In the genomic region with DNA sequence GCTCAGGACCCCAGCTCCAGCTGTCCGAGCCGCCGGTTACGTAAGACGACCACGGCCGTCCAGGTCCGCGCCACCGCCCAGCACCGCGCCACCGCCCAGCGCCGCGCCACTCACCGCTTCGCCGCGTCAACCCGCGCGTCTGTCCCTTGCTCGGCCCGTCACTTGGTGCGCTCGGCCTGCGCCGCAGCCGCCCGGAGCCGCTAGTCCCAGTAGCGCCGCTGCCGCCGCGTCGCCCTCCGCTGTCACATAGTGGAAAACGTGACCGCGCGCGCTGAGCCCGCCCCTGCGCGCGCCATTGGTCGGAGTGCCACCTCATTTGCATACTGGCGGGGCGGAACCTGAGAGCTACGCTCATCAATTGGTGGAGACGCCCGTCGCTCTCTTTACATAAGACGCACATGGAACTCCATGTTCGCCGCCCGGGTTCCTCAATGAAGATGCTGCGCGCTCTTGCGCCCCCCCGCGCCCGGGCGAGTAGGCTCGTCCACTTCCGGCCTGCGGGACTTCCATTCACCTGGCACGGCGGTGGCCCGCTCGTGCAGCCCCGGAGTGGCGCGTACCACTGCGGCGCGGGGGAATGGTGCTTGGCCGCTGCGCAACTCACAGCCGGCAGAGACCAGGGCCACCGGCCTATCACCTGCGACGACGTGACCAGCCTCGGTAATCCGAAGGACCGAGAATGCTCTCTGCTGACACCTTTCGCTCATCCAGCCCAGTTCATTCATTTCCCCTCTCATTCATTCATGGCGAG, we compare ENCODE assay signal across 8 mouse cellular contexts. TPM values are rescaled to one million over a fixed set of nuclear protein-coding genes. Genes with fewer than 3 reads are reported as not detected.
DNase-seq lines count a peak whose midpoint lies in the region; ATAC-seq and TF ChIP-seq lines count a peak whose summit lies in the region.

A gene (minus strand): TSS at position 266 of the 751 bp plus-strand sequence.

- peak; percentile 54; the same call in 1 of the 2 replicates for TF ChIP-seq CTCF in small intestine, adult 2 months (IDR thresholded peaks at IDR 0.05; ENCODE audit: extremely low read depth, insufficient read length, insufficient replicate concordance, low read depth, low read length)

- H3K9me3 ChIP-seq in embryonic facial prominence, embryonic 12.5 days, result no peaks in the 10 kb centered on the region
- H3K9me3 ChIP-seq in limb, embryonic 11.5 days (ENCODE audit: control insufficient read depth, low read length), result no peaks in the 10 kb centered on the region
- H3K9me3 ChIP-seq in midbrain, embryonic 13.5 days, result no peaks in the 10 kb centered on the region

- H3K9ac ChIP-seq in embryonic facial prominence, embryonic 12.5 days, result peak within 1 kb of the TSS; percentile 63
- H3K9ac ChIP-seq in limb, embryonic 11.5 days (ENCODE audit: low read length), result peak within 1 kb of the TSS; percentile 9
- H3K9ac ChIP-seq in midbrain, embryonic 13.5 days (replicated peaks), result peak within 1 kb of the TSS; percentile 72

- no peak within 1 kb of the TSS; the same call in 1 of the 2 replicates for H3K27ac ChIP-seq in embryonic facial prominence, embryonic 12.5 days
- H3K27ac ChIP-seq in limb, embryonic 11.5 days (replicated peaks; ENCODE audit: low read depth, low read length), result no peak within 1 kb of the TSS
- H3K27ac ChIP-seq in midbrain, embryonic 13.5 days, result peak within 1 kb of the TSS; percentile 65
- H3K27ac ChIP-seq in small intestine, adult 2 months (ENCODE audit: insufficient read depth, low read depth, low read length), result peak within 1 kb of the TSS; percentile 100

- H3K4me3 ChIP-seq in embryonic facial prominence, embryonic 12.5 days, result peak within 1 kb of the TSS; percentile 70
- peak within 1 kb of the TSS; percentile 41 for H3K4me3 ChIP-seq in limb, embryonic 11.5 days (ENCODE audit: low read depth, low read length)
- peak within 1 kb of the TSS; percentile 60 for H3K4me3 ChIP-seq in midbrain, embryonic 13.5 days (replicated peaks)
- peak within 1 kb of the TSS; percentile 71 for H3K4me3 ChIP-seq in small intestine, adult 2 months (ENCODE audit: low read depth, low read length)

- ATAC-seq in embryonic facial prominence, embryonic 12.5 days (ENCODE audit: insufficient number of reproducible peaks, insufficient read depth, low FRiP score, low TSS enrichment), result peak; percentile 95
- peak; percentile 96 for ATAC-seq in limb, embryonic 11.5 days (ENCODE audit: insufficient number of reproducible peaks, low FRiP score, low TSS enrichment, low read depth)
- ATAC-seq in midbrain, embryonic 13.5 days, result peak; percentile 98

- H3K4me1 ChIP-seq in embryonic facial prominence, embryonic 12.5 days, result peaks cover 32% of the 10 kb centered on the region
- peaks cover 10% of the 10 kb centered on the region for H3K4me1 ChIP-seq in limb, embryonic 11.5 days (ENCODE audit: control insufficient read depth, insufficient read depth, low read length)
- H3K4me1 ChIP-seq in midbrain, embryonic 13.5 days (replicated peaks), result peaks cover 48% of the 10 kb centered on the region
- H3K4me1 ChIP-seq in small intestine, adult 2 months (ENCODE audit: control insufficient read depth, insufficient read depth, insufficient read length, low read length), result peaks cover 46% of the 10 kb centered on the region

- H3K36me3 ChIP-seq in embryonic facial prominence, embryonic 12.5 days, result no peaks in the 10 kb centered on the region
- no peaks in the 10 kb centered on the region for H3K36me3 ChIP-seq in limb, embryonic 11.5 days (ENCODE audit: control insufficient read depth, insufficient read depth, low read length)
- no peaks in the 10 kb centered on the region for H3K36me3 ChIP-seq in midbrain, embryonic 13.5 days
- no peaks in the 10 kb centered on the region for H3K36me3 ChIP-seq in small intestine, adult 2 months (ENCODE audit: control insufficient read depth, insufficient read depth, low read length)

- WGBS in embryonic facial prominence, embryonic 12.5 days, result under 1% methylated on average over 82 of the region's 91 CpGs
- WGBS in limb, embryonic 11.5 days, result 0% methylated on average over 87 of the region's 91 CpGs
- under 1% methylated on average over 91 of the region's 91 CpGs for WGBS in midbrain, embryonic 13.5 days
- under 1% methylated on average over 91 of the region's 91 CpGs for WGBS in small intestine, adult 2 months

- DNase-seq in 3T3-L1 (ENCODE audit: low read depth, low spot score), result peak; percentile 99
- peak; percentile 98 to 99 for DNase-seq in adrenal gland, postnatal 36 days
- peak; percentile 98 to 99 for DNase-seq in heart, adult 18-20 months
- peak; percentile 100 for DNase-seq in kidney, adult 18-20 months
- DNase-seq in limb, embryonic 11.5 days (ENCODE audit: low spot score), result peak; percentile 100

- TF ChIP-seq POLR2A in small intestine, adult 2 months (IDR thresholded peaks at IDR 0.05; ENCODE audit: low read depth, low read length), result peak; percentile 71

- H3K4me2 ChIP-seq in embryonic facial prominence, embryonic 12.5 days (replicated peaks), result peak within 1 kb of the TSS; percentile 57
- H3K4me2 ChIP-seq in limb, embryonic 11.5 days (ENCODE audit: low read depth, severe bottlenecking), result peak within 1 kb of the TSS; percentile 57
- peak within 1 kb of the TSS; percentile 81 for H3K4me2 ChIP-seq in midbrain, embryonic 13.5 days (replicated peaks)

- no peaks in the 10 kb centered on the region for H3K27me3 ChIP-seq in embryonic facial prominence, embryonic 12.5 days
- no peaks in the 10 kb centered on the region for H3K27me3 ChIP-seq in limb, embryonic 11.5 days (ENCODE audit: control insufficient read depth, insufficient read depth, low read length)
- peaks cover 13% of the 10 kb centered on the region for H3K27me3 ChIP-seq in midbrain, embryonic 13.5 days
- no peaks in the 10 kb centered on the region for H3K27me3 ChIP-seq in small intestine, adult 2 months (ENCODE audit: control insufficient read depth, insufficient read depth, low read length)

RNA-seq across cellular contexts. Expression of the gene that starts here (rescaled TPM):
- 10 to 100 TPM; 37.1 to 84.7 TPM for total RNA-seq in adrenal gland, postnatal 36 days (2021)
- 2.5 TPM in 2 replicates for polyA plus RNA-seq in embryonic facial prominence, embryonic 12.5 days (2016; fragmentation: Nextera tagmentation; extraction: Ambion mirVana)
- total RNA-seq in heart, adult 18-20 months (2021), result 1 to 10 TPM; 4.7 to 5.6 TPM
- polyA plus RNA-seq in limb, embryonic 11.5 days (2014; fragmentation: Nextera tagmentation; extraction: Ambion mirVana), result 1.4 and 2.1 TPM in 2 replicates
- polyA plus RNA-seq in midbrain, embryonic 13.5 days (2015; fragmentation: Nextera tagmentation; extraction: Ambion mirVana), result 4.4 and 4.7 TPM in 2 replicates
- polyA plus RNA-seq in small intestine, adult 2 months (2012; rRNA removed), result 4.1 and 5.2 TPM in 2 replicates

Comparison
In these comparisons a context has a peak if more than half of its experiments do, and no peak if none do; other contexts are left out.
1. RNA of the gene that starts here (total RNA-seq): 37.1 to 84.7 TPM in adrenal gland, postnatal 36 days; 4.7 to 5.6 TPM in heart, adult 18-20 months; every median in the first group is over 4 times any median in the second.
2. H3K27ac ChIP-seq: peak in midbrain, embryonic 13.5 days (single experiment) and small intestine, adult 2 months (single experiment); none in embryonic facial prominence, embryonic 12.5 days (single experiment) and limb, embryonic 11.5 days (single experiment).
3. H3K9ac ChIP-seq: peak in every context shown above with its lines; median percentile 72 in midbrain, embryonic 13.5 days; 63 in embryonic facial prominence, embryonic 12.5 days; 9 in limb, embryonic 11.5 days.
4. Peak in every context shown above with its lines, with median percentiles within 50 percentile points of each other: DNase-seq, ATAC-seq, H3K4me2 ChIP-seq and H3K4me3 ChIP-seq.